Mouse (Mus musculus): ENCODE results near the gene Il21r. TPM values are rescaled to one million over a fixed set of nuclear protein-coding genes. Genes with fewer than 3 reads are reported as not detected.

Il21r gene
- 0.30 and 0.57 TPM in 2 replicates for polyA plus RNA-seq (2016; fragmentation: Nextera tagmentation; extraction: Ambion mirVana)

DNA sequence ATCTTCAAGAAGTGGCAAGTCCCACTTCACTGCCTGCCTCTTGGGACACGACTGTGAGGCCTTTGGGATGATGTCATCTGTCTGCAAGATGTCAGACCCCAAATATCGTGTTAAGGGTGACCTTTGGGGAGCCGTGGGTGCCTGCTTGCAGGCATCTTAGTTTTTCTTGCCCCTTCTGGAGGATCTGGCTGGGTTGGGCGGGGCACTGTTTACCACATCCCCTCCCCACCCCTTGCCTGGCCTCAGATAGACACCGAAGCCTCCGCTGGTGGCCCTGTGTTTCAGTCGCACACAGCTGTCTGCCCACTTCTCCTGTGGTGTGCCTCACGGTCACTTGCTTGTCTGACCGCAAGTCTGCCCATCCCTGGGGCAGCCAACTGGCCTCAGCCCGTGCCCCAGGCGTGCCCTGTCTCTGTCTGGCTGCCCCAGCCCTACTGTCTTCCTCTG lies at the start of gene Il21r:
TSS of gene Il21r (plus strand) at position 245 of the 447 bp plus-strand sequence.
- no peak within 1 kb of the TSS for H3K4me3 ChIP-seq
- WGBS, result 75% methylated on average over 11 of the region's 11 CpGs
- no peaks in the 10 kb centered on the region for H3K9me3 ChIP-seq (replicated peaks)
- H3K4me1 ChIP-seq, result no peaks in the 10 kb centered on the region
- H3K27ac ChIP-seq, result no peak within 1 kb of the TSS
- H3K4me2 ChIP-seq (replicated peaks), result no peak within 1 kb of the TSS
- no peak within 1 kb of the TSS for H3K9ac ChIP-seq
- H3K36me3 ChIP-seq, result no peaks in the 10 kb centered on the region
- H3K27me3 ChIP-seq, result no peaks in the 10 kb centered on the region
- no peak for ATAC-seq (ENCODE audit: low FRiP score)

DNA sequence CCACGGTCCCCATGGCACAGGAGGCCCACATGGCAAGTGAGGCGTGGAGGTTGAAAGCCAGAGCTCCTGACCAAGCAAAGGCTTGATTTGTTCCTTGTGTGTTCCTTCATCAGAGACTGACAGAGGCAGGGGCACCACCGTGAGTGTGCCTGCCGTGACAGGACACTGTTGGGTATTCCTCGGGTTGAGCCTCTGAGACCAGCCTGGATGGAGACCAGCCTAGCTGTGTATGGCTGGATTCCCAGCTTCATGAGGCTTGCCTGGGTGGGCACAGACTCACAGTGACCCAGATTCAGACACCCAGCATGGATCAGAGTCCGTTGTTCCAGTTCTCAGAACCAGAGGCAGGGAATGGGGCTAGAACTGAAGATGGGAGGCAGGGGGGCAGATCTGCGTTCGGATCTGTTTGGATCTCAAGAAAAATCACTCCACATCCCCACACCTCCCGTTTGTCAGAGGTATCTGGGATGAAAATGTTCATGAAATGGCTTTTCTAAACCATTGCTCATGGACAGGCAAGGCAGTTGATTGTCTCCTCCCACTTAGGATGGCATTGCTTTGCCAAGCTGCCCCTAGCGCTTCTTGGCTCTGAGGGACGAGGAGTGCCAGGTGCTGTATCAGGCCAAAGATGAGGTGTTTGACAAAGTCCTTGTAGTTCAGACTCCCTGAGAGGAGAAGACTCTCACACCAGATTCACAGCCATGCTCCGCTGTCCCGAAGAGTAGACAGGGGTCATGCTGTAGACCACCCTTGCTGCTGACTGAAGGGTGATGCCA lies 49.4 kb upstream of the Il21r start:
- Histone ChIP-seq H3K27ac (no peak overlapping the region), H3K4me3 (no peak overlapping the region), H3K4me2 (replicated peaks) (no peak overlapping the region), H3K27me3 (peaks cover 33% of the 10 kb centered on the region), H3K9ac (no peak overlapping the region), H3K36me3 (no peaks in the 10 kb centered on the region), H3K9me3 (replicated peaks) (no peaks in the 10 kb centered on the region), H3K4me1 (peaks cover 14% of the 10 kb centered on the region)
- 85% methylated on average over 13 of the region's 13 CpGs for WGBS
- no peak for ATAC-seq (ENCODE audit: low FRiP score)

DNA sequence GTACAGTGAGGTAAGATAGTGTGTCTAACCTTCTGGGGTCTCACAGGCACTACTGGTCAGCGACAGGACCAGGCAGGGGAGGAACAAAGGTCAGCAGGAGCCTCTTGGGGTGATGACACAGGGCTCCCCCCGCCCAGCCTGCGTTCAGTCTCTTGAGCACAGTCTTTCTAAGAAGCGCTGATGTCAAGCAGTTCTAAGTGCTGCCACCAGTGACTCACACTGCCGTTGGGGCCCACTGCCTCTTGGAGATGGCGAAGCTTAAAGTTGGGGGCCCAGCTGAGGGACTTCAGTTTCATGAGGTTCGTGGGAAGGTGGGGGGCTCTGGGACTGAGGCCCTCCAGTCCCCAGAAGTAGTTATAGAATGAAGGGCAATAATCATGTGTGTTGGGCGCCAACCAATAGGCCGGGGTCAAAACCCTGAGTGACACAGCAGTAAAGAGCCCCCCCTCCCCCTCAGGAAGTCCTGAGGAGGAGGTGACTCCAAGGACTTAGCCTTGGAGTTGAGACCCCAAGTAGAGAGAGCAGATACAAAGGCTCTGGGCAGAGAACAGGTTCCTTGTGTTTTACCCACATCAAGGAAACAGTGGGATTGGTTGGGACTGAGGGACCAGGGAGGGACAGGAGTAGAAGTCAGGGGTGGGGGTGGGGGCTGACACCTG lies 48.6 kb upstream of the Il21r start:
- Histone ChIP-seq H3K4me3 (no peak overlapping the region), H3K9me3 (replicated peaks) (no peaks in the 10 kb centered on the region), H3K27me3 (peaks cover 33% of the 10 kb centered on the region), H3K9ac (no peak overlapping the region), H3K4me1 (peaks cover 14% of the 10 kb centered on the region), H3K27ac (no peak overlapping the region), H3K36me3 (no peaks in the 10 kb centered on the region), H3K4me2 (replicated peaks) (no peak overlapping the region)
- WGBS, result 85% methylated on average over 9 of the region's 9 CpGs
- no peak for ATAC-seq (ENCODE audit: low FRiP score)

DNA sequence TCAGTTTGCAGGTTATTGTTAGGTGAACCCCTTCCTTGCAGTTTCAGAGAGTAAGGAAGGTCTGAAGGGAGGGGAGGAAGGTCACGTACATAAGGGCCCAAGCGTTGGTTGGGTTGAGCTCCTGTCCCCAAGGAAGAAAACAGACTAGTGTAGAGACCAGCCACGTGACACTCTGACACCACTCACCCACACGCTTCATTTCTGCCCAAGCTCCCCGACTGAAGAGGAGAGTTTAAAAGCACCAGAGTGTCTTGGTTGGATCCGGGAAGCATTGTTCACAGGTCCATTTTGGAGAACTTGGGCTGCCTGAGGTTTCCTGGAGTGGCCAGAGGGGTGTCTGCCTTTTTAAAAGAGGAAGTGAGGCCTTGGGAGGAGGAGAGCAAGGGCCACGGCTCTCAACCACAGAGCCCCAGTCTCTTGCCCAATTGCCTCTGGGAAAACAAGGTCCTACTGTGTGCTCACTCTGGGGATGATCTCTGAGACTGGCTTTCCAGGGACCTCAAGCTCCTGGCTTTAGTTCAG lies 47.8 kb upstream of the Il21r start:
- Histone ChIP-seq H3K27me3 (peaks cover 25% of the 10 kb centered on the region), H3K4me3 (no peak overlapping the region), H3K4me1 (peaks cover 14% of the 10 kb centered on the region), H3K9me3 (replicated peaks) (no peaks in the 10 kb centered on the region), H3K27ac (no peak overlapping the region), H3K4me2 (replicated peaks) (no peak overlapping the region), H3K36me3 (no peaks in the 10 kb centered on the region), H3K9ac (no peak overlapping the region)
- no peak for ATAC-seq (ENCODE audit: low FRiP score)
- WGBS, result 82% methylated on average over 7 of the region's 7 CpGs

DNA sequence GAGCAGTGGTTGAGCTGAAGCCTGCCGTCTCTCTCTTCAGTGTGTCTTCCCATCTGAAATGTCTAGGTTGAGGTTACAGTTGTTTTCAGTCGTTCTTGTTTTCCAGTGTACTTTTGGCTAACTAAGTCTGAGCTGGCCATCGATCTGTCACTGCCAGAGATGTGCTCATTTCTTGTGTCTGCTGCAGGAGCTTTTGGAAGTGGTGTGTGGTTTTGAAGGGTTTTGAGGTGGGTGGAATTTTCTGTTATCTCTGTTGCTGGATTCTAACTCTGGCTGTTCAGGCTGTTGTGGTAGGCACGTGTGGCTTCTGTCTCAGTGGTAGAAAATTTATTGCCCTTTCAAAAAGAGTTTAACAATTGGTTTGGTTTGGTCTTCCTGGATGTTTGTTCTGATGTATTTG lies 47.1 kb upstream of the Il21r start:
- Histone ChIP-seq H3K9me3 (replicated peaks) (no peaks in the 10 kb centered on the region), H3K4me2 (replicated peaks) (no peak overlapping the region), H3K4me3 (no peak overlapping the region), H3K9ac (no peak overlapping the region), H3K4me1 (peaks cover 14% of the 10 kb centered on the region), H3K27ac (no peak overlapping the region), H3K27me3 (peaks cover 18% of the 10 kb centered on the region), H3K36me3 (no peaks in the 10 kb centered on the region)
- 75% methylated on average over 4 of the region's 4 CpGs for WGBS
- no peak for ATAC-seq (ENCODE audit: low FRiP score)

DNA sequence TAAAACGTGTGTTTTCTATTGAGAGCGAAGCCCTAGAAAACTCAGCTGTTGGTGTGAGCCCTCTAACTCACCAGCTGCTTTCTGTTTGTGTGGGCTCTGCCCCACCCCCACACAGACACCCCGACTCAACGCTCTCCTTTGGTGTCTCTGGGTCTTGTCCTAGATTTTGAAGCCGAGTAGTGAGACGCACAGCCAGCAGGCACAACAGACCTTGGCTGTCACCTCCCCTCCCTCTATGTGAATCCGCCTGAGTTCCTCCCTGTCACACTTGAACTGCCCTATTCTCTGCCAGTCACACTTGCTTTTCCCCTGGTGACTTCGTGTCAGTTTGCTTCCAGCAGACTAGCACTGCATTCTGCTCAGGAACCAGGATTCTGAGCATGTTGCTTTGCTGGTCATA lies 46.4 kb upstream of the Il21r start:
- H3K4me2 ChIP-seq (replicated peaks), result no peak overlapping the region
- H3K4me1 ChIP-seq, result peaks cover 7% of the 10 kb centered on the region; the same call in 1 of the 2 replicates
- no peak overlapping the region for H3K9ac ChIP-seq
- no peak overlapping the region for H3K4me3 ChIP-seq
- H3K27me3 ChIP-seq, result peaks cover 13% of the 10 kb centered on the region
- 67% methylated on average over 8 of the region's 8 CpGs for WGBS
- no peak overlapping the region for H3K27ac ChIP-seq
- H3K9me3 ChIP-seq (replicated peaks), result no peaks in the 10 kb centered on the region
- no peak for ATAC-seq (ENCODE audit: low FRiP score)
- no peaks in the 10 kb centered on the region for H3K36me3 ChIP-seq

DNA sequence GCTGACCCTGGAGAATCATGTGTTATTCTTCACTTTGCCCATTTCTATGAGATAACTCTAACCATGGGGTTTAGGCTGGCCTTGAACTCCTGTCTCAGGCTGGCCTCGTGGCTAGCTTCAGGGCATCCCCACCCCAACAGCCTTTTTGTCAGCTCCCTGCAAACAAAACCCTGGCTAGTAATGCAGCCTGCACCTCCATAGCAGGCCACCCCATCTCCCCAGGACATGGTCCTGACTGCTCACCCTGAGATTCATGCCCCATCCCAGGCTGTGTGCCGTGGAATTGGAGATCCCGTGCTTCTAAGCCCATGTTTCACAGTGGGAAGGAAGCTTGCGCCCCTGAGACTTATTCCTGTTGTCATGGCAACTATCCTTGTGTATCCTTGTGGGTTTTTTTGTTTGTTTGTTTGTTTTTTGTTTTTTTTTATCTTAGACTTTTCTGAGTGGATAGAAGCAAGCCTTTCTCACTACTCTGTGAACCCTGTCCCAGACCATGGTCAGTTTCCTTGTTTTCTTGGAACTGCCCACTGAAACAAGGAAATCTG lies 44.8 kb upstream of the Il21r start:
- 65% methylated on average over 4 of the region's 4 CpGs for WGBS
- no peak overlapping the region for H3K27ac ChIP-seq
- no peak for ATAC-seq (ENCODE audit: low FRiP score)

DNA sequence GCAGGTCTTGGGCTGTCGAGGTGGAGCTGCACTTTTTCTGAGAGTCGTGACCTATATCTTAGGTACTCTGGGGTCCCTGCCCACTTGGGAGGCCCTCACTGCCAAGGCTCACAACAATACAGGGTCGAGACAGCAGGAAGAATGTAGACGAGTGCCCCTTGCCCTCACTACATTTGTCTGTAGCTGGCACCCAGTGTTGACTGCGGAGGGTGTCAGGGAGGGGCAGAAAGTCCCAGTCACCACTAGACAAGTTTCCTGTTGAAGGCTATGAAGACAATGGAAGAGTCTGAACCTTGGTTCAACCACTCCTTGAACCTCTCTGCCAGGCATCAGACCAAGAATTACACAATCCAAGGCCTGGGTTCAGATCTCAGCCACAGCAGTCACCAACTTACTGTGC lies 44.2 kb upstream of the Il21r start:
- WGBS, result 56% methylated on average over 5 of the region's 5 CpGs
- Histone ChIP-seq H3K4me3 (no peak overlapping the region), H3K4me1 (no peaks in the 10 kb centered on the region), H3K27me3 (no peaks in the 10 kb centered on the region), H3K9me3 (replicated peaks) (no peaks in the 10 kb centered on the region), H3K4me2 (replicated peaks) (no peak overlapping the region), H3K27ac (no peak overlapping the region), H3K9ac (no peak overlapping the region), H3K36me3 (no peaks in the 10 kb centered on the region)
- ATAC-seq (ENCODE audit: low FRiP score), result no peak

More for the DNA sequence above, 44.8 kb upstream of the Il21r start:
- H3K4me1 ChIP-seq, result no peaks in the 10 kb centered on the region
- no peak overlapping the region for H3K4me3 ChIP-seq
- no peak overlapping the region for H3K9ac ChIP-seq
- no peaks in the 10 kb centered on the region for H3K9me3 ChIP-seq (replicated peaks)
- H3K27me3 ChIP-seq, result peaks cover 3% of the 10 kb centered on the region; the same call in 1 of the 2 replicates
- H3K4me2 ChIP-seq (replicated peaks), result no peak overlapping the region
- no peaks in the 10 kb centered on the region for H3K36me3 ChIP-seq

DNA sequence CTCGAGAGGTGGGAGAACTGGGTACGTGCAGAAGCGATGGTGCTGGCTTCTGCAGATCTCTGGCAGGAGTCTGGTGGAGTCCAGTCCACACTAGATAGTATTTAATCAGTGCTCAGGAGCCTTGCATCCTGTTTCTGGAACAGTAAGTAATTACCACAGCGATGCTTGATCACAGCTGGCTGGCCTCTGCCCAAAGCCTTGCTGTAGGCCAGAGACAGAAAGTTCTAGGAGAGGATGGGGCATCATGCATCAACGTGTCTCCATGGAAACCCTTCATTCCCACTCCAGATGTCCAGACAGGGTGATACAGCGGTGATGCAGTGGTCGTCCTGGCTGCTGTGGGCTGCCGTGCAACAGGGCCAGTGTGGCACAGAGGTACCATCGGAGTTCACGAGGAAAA lies 43.7 kb upstream of the Il21r start:
- Histone ChIP-seq H3K27me3 (no peaks in the 10 kb centered on the region), H3K4me2 (replicated peaks) (no peak overlapping the region), H3K36me3 (no peaks in the 10 kb centered on the region), H3K9ac (no peak overlapping the region), H3K27ac (no peak overlapping the region), H3K9me3 (replicated peaks) (no peaks in the 10 kb centered on the region), H3K4me3 (no peak overlapping the region), H3K4me1 (no peaks in the 10 kb centered on the region)
- no peak for ATAC-seq (ENCODE audit: low FRiP score)
- 91% methylated on average over 10 of the region's 10 CpGs for WGBS

DNA sequence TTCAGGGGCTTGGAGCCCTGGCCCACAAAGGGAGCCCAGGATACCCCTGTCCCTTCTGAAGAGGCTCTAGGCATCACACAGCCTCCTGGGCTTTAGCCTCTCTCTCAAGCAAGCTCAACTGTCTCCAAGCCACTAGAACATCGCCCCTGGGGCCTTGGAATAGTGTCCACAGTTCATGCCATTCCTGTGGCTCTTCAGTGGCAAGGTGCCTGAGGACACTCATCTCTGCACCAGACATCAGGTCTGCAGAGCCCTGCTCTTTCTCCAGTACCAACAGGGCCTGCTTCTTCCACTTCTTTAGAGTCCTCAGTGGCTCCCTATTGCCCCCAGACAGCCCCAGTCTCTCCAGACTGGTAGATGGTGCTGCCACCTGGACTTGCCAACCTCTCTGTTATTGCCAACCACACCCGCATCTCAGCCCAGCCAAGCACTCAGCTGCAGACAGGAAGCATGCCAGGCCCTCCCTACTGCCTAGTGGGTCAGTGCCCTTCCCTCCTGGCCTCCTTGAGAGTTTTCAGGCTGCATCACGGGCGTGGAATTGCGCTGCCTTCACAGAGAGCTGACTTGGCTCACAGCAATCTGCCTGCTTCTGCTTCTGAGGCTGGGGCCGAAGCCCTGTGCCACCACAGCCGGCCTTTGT lies 43.0 kb upstream of the Il21r start:
- Histone ChIP-seq H3K27ac (no peak overlapping the region), H3K4me3 (no peak overlapping the region), H3K27me3 (no peaks in the 10 kb centered on the region), H3K9ac (no peak overlapping the region), H3K36me3 (no peaks in the 10 kb centered on the region), H3K4me1 (no peaks in the 10 kb centered on the region), H3K4me2 (replicated peaks) (no peak overlapping the region), H3K9me3 (replicated peaks) (no peaks in the 10 kb centered on the region)
- no peak for ATAC-seq (ENCODE audit: low FRiP score)
- WGBS, result 85% methylated on average over 7 of the region's 7 CpGs

DNA sequence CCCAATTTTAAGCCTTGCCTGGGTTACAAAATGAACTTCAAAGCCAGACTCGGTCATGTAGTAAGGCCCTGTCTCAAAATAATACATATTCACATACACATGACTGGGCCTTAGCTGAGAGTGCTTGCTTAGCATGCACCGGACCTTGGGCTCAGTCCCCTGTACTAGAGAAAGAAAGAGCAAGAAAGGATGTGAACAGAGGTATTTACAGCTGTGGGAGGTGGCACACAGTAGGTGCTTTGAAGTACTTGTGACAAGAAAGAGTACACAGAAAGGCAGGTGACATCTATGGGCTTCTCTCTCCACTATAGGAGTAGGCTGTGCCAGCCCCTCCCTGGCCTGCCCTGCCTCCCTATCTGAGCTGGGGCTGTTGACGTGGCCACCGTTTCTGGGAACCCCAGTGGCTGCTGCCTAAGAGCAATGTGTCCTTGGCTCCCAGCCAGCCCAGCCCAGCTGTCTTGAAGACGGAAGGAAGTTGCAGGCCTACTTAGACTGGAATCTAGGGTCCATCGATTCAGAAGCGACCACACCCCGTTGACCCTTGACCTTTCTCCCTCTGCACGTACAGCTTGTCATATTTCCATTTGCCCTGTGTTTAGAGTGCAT lies 42.0 kb upstream of the Il21r start:
- no peak overlapping the region for H3K4me2 ChIP-seq (replicated peaks)
- H3K9me3 ChIP-seq (replicated peaks), result no peaks in the 10 kb centered on the region
- H3K27ac ChIP-seq, result no peak overlapping the region
- no peaks in the 10 kb centered on the region for H3K36me3 ChIP-seq
- H3K4me3 ChIP-seq, result no peak overlapping the region
- H3K27me3 ChIP-seq, result no peaks in the 10 kb centered on the region
- 59% methylated on average over 9 of the region's 9 CpGs for whole genome bisulfite sequencing
- peaks cover 4% of the 10 kb centered on the region; the same call in 1 of the 2 replicates for H3K4me1 ChIP-seq
- ATAC-seq (ENCODE audit: low FRiP score), result no peak
- H3K9ac ChIP-seq, result no peak overlapping the region

DNA sequence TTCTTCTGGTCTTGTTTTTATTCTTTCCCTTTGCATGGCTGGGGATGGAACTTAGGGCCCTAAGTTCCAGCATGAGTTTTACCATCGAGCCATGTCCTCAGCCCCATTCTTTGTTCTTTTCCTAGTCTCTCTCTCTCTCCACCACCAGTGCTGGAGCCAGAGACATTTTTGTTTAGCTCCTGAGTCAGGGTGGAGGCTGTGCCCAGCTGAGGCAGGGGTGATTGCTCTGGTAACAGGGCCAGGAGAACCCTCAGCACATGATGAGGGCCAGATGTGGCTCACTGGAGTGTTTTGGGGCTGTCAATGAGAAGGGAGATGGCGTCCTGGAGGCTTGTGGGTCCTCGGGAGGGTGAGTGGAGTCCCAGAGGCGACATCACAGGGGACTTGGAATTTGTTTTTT lies 40.8 kb upstream of the Il21r start:
- H3K4me2 ChIP-seq (replicated peaks), result no peak overlapping the region
- H3K9me3 ChIP-seq (replicated peaks), result no peaks in the 10 kb centered on the region
- H3K4me3 ChIP-seq, result no peak overlapping the region
- no peak overlapping the region for H3K27ac ChIP-seq
- no peak for ATAC-seq (ENCODE audit: low FRiP score)
- WGBS, result 77% methylated on average over 4 of the region's 4 CpGs
- peaks cover 4% of the 10 kb centered on the region; the same call in 1 of the 2 replicates for H3K4me1 ChIP-seq
- no peak overlapping the region for H3K9ac ChIP-seq
- H3K36me3 ChIP-seq, result no peaks in the 10 kb centered on the region
- H3K27me3 ChIP-seq, result no peaks in the 10 kb centered on the region
